Mouse (Mus musculus): ENCODE results near the gene Zscan10. TPM values are rescaled to one million over a fixed set of nuclear protein-coding genes. Genes with fewer than 3 reads are reported as not detected.

The Zscan10 gene
- polyA plus RNA-seq, 2 experiments: 0.63 TPM; not detected in 1

GRCm38 (mm10) chr17:23653324-23653723 is 52.7 kb downstream of the Zscan10 start:
- no peak for TF ChIP-seq POLR2A (IDR thresholded peaks at IDR 0.05; ENCODE audit: borderline replicate concordance, extremely low read depth, insufficient read depth, insufficient read length)
- WGBS: 70% methylated on average over 2 of the region's 2 CpGs
- Histone ChIP-seq H3K4me3 (replicated peaks; ENCODE audit: low read length) (no peak overlapping the region), H3K9me3 (ENCODE audit: control insufficient read depth, low read length) (no peaks in the 10 kb centered on the region), H3K36me3 (ENCODE audit: control insufficient read depth, insufficient read depth, low read length) (no peaks in the 10 kb centered on the region), H3K4me1 (ENCODE audit: control insufficient read depth, insufficient read depth, low read length) (no peaks in the 10 kb centered on the region), H3K27me3 (ENCODE audit: control insufficient read depth, insufficient read depth, low read length) (no peaks in the 10 kb centered on the region), H3K27ac (replicated peaks; ENCODE audit: low read depth, low read length) (no peak overlapping the region), H3K4me2 (replicated peaks; ENCODE audit: low read depth, low read length, severe bottlenecking) (no peak overlapping the region), H3K9ac (ENCODE audit: low read depth, low read length, severe bottlenecking) (no peak overlapping the region)
- no peak for ATAC-seq (ENCODE audit: low FRiP score, low read depth)
- no peak for DNase-seq (ENCODE audit: low spot score)

GRCm38 (mm10) chr17:23654001-23654400 is 53.3 kb downstream of the Zscan10 start:
- no peak overlapping the region for H3K4me3 ChIP-seq (replicated peaks; ENCODE audit: low read length)
- H3K9me3 ChIP-seq (ENCODE audit: control insufficient read depth, low read length): no peaks in the 10 kb centered on the region
- no peaks in the 10 kb centered on the region for H3K36me3 ChIP-seq (ENCODE audit: control insufficient read depth, insufficient read depth, low read length)
- DNase-seq (ENCODE audit: low spot score): no peak
- no peak for TF ChIP-seq POLR2A (IDR thresholded peaks at IDR 0.05; ENCODE audit: borderline replicate concordance, extremely low read depth, insufficient read depth, insufficient read length)
- WGBS: 47% methylated on average over 6 of the region's 6 CpGs
- no peaks in the 10 kb centered on the region for H3K27me3 ChIP-seq (ENCODE audit: control insufficient read depth, insufficient read depth, low read length)
- no peaks in the 10 kb centered on the region for H3K4me1 ChIP-seq (ENCODE audit: control insufficient read depth, insufficient read depth, low read length)
- H3K4me2 ChIP-seq (replicated peaks; ENCODE audit: low read depth, low read length, severe bottlenecking): no peak overlapping the region
- H3K9ac ChIP-seq (ENCODE audit: low read depth, low read length, severe bottlenecking): no peak overlapping the region
- H3K27ac ChIP-seq (replicated peaks; ENCODE audit: low read depth, low read length): no peak overlapping the region
- ATAC-seq (ENCODE audit: low FRiP score, low read depth): no peak

- Histone ChIP-seq H3K4me1 (ENCODE audit: control insufficient read depth, insufficient read depth, low read length) (no peaks in the 10 kb centered on the region), H3K4me2 (replicated peaks; ENCODE audit: low read depth, low read length, severe bottlenecking) (no peak overlapping the region), H3K27ac (replicated peaks; ENCODE audit: low read depth, low read length) (no peak overlapping the region), H3K27me3 (ENCODE audit: control insufficient read depth, insufficient read depth, low read length) (peaks cover under 1% of the 10 kb centered on the region; the same call in 1 of the 2 replicates), H3K9me3 (ENCODE audit: control insufficient read depth, low read length) (no peaks in the 10 kb centered on the region), H3K9ac (ENCODE audit: low read depth, low read length, severe bottlenecking) (no peak overlapping the region), H3K36me3 (ENCODE audit: control insufficient read depth, insufficient read depth, low read length) (no peaks in the 10 kb centered on the region), H3K4me3 (replicated peaks; ENCODE audit: low read length) (no peak overlapping the region)
- TF ChIP-seq POLR2A (IDR thresholded peaks at IDR 0.05; ENCODE audit: borderline replicate concordance, extremely low read depth, insufficient read depth, insufficient read length): no peak
- DNase-seq (ENCODE audit: low spot score) (no peak), ATAC-seq (ENCODE audit: low FRiP score, low read depth) (no peak)
- 56% methylated on average over 2 of the region's 2 CpGs for WGBS
Measured at GRCm38 (mm10) chr17:23654410-23654809, 53.8 kb downstream of the Zscan10 start.

GRCm38 (mm10) chr17:23658450-23658849 is 57.8 kb downstream of the Zscan10 start:
- Histone ChIP-seq H3K36me3 (ENCODE audit: control insufficient read depth, insufficient read depth, low read length) (no peaks in the 10 kb centered on the region), H3K4me1 (ENCODE audit: control insufficient read depth, insufficient read depth, low read length) (no peaks in the 10 kb centered on the region), H3K4me3 (replicated peaks; ENCODE audit: low read length) (no peak overlapping the region), H3K4me2 (replicated peaks; ENCODE audit: low read depth, low read length, severe bottlenecking) (no peak overlapping the region), H3K9ac (ENCODE audit: low read depth, low read length, severe bottlenecking) (no peak overlapping the region), H3K9me3 (ENCODE audit: control insufficient read depth, low read length) (no peaks in the 10 kb centered on the region), H3K27me3 (ENCODE audit: control insufficient read depth, insufficient read depth, low read length) (peaks cover 35% of the 10 kb centered on the region), H3K27ac (replicated peaks; ENCODE audit: low read depth, low read length) (no peak overlapping the region)
- 84% methylated on average over 3 of the region's 3 CpGs for WGBS
- TF ChIP-seq POLR2A (IDR thresholded peaks at IDR 0.05; ENCODE audit: borderline replicate concordance, extremely low read depth, insufficient read depth, insufficient read length): no peak
- DNase-seq (ENCODE audit: low spot score) (no peak), ATAC-seq (ENCODE audit: low FRiP score, low read depth) (no peak)

GRCm38 (mm10) chr17:23660117-23660875 is 59.6 kb downstream of the Zscan10 start, which contains the start of gene Bicdl2:
Bicdl2 (plus strand) TSS chr17:23660506.
- peaks cover 35% of the 10 kb centered on the region for H3K27me3 ChIP-seq (ENCODE audit: control insufficient read depth, insufficient read depth, low read length)
- no peak within 1 kb of the TSS for H3K9ac ChIP-seq (ENCODE audit: low read depth, low read length, severe bottlenecking)
- H3K9me3 ChIP-seq (ENCODE audit: control insufficient read depth, low read length): no peaks in the 10 kb centered on the region
- H3K36me3 ChIP-seq (ENCODE audit: control insufficient read depth, insufficient read depth, low read length): no peaks in the 10 kb centered on the region
- no peak for TF ChIP-seq POLR2A (IDR thresholded peaks at IDR 0.05; ENCODE audit: borderline replicate concordance, extremely low read depth, insufficient read depth, insufficient read length)
- no peak for ATAC-seq (ENCODE audit: low FRiP score, low read depth)
- H3K4me3 ChIP-seq (replicated peaks; ENCODE audit: low read length): peak within 1 kb of the TSS; percentile 3; the same call in 1 of the 2 replicates
- no peak within 1 kb of the TSS for H3K27ac ChIP-seq (replicated peaks; ENCODE audit: low read depth, low read length)
- H3K4me2 ChIP-seq (replicated peaks; ENCODE audit: low read depth, low read length, severe bottlenecking): no peak within 1 kb of the TSS; the same call in 1 of the 2 replicates
- WGBS: 4% methylated on average over 27 of the region's 27 CpGs
- no peaks in the 10 kb centered on the region for H3K4me1 ChIP-seq (ENCODE audit: control insufficient read depth, insufficient read depth, low read length)
- DNase-seq (ENCODE audit: low spot score): no peak

Other genes with a start within 250 kb of the Zscan10 start
- gene Vmn2r116, start 216.3 kb upstream of the Zscan10 start, polyA plus RNA-seq (2012; rRNA removed): not detected in 2 replicates
- not detected in 2 replicates for gene Vmn2r116, start 216.3 kb upstream of the Zscan10 start, polyA plus RNA-seq (2014; fragmentation: Nextera tagmentation; extraction: Ambion mirVana)
- not detected in 2 replicates for gene Vmn2r117, start 121.2 kb upstream of the Zscan10 start, polyA plus RNA-seq (2012; rRNA removed)
- gene Vmn2r117, start 121.2 kb upstream of the Zscan10 start, polyA plus RNA-seq (2014; fragmentation: Nextera tagmentation; extraction: Ambion mirVana): not detected in 2 replicates
- gene Zfp213, start 36.6 kb upstream of the Zscan10 start, polyA plus RNA-seq (2012; rRNA removed): 16.3 and 21.1 TPM in 2 replicates
- gene Zfp213, start 36.6 kb upstream of the Zscan10 start, polyA plus RNA-seq (2014; fragmentation: Nextera tagmentation; extraction: Ambion mirVana): 17.4 and 18.1 TPM in 2 replicates
- 27.6 and 33.8 TPM in 2 replicates for gene Zfp13, start 1.4 kb upstream of the Zscan10 start, polyA plus RNA-seq (2012; rRNA removed)
- gene Zfp13, start 1.4 kb upstream of the Zscan10 start, polyA plus RNA-seq (2014; fragmentation: Nextera tagmentation; extraction: Ambion mirVana): 16.2 and 16.3 TPM in 2 replicates
- 1.0 and 1.4 TPM in 2 replicates for gene Mmp25, start 44.4 kb downstream of the Zscan10 start, polyA plus RNA-seq (2012; rRNA removed)
- 0.76 and 0.80 TPM in 2 replicates for gene Mmp25, start 44.4 kb downstream of the Zscan10 start, polyA plus RNA-seq (2014; fragmentation: Nextera tagmentation; extraction: Ambion mirVana)
- 1.6 and 2.8 TPM in 2 replicates for gene Bicdl2, start 59.6 kb downstream of the Zscan10 start, polyA plus RNA-seq (2012; rRNA removed)
- gene Bicdl2, start 59.6 kb downstream of the Zscan10 start, polyA plus RNA-seq (2014; fragmentation: Nextera tagmentation; extraction: Ambion mirVana): 5.1 and 5.8 TPM in 2 replicates
- gene Hcfc1r1, start 72.7 kb downstream of the Zscan10 start, polyA plus RNA-seq (2012; rRNA removed): 63.4 and 73.3 TPM in 2 replicates
- 85.3 and 85.4 TPM in 2 replicates for gene Hcfc1r1, start 72.7 kb downstream of the Zscan10 start, polyA plus RNA-seq (2014; fragmentation: Nextera tagmentation; extraction: Ambion mirVana)
- 45.5 and 51.2 TPM in 2 replicates for gene Thoc6, start 73.0 kb downstream of the Zscan10 start, polyA plus RNA-seq (2012; rRNA removed)
- 41.8 and 44.2 TPM in 2 replicates for gene Thoc6, start 73.0 kb downstream of the Zscan10 start, polyA plus RNA-seq (2014; fragmentation: Nextera tagmentation; extraction: Ambion mirVana)
- gene Tnfrsf12a, start 76.6 kb downstream of the Zscan10 start, polyA plus RNA-seq (2012; rRNA removed): 13.6 and 16.1 TPM in 2 replicates
- 20.3 and 24.0 TPM in 2 replicates for gene Tnfrsf12a, start 76.6 kb downstream of the Zscan10 start, polyA plus RNA-seq (2014; fragmentation: Nextera tagmentation; extraction: Ambion mirVana)
- gene Cldn6, start 78.4 kb downstream of the Zscan10 start, polyA plus RNA-seq (2012; rRNA removed): 13.6 and 14.0 TPM in 2 replicates
- 11.3 and 14.7 TPM in 2 replicates for gene Cldn6, start 78.4 kb downstream of the Zscan10 start, polyA plus RNA-seq (2014; fragmentation: Nextera tagmentation; extraction: Ambion mirVana)
- 4.0 and 5.1 TPM in 2 replicates for gene Cldn9, start 83.2 kb downstream of the Zscan10 start, polyA plus RNA-seq (2012; rRNA removed)
- gene Cldn9, start 83.2 kb downstream of the Zscan10 start, polyA plus RNA-seq (2014; fragmentation: Nextera tagmentation; extraction: Ambion mirVana): 5.9 and 9.6 TPM in 2 replicates
- 4.4 and 4.6 TPM in 2 replicates for gene 1520401A03Rik, start 121.9 kb downstream of the Zscan10 start, polyA plus RNA-seq (2012; rRNA removed)
- 1.6 and 2.1 TPM in 2 replicates for gene 1520401A03Rik, start 121.9 kb downstream of the Zscan10 start, polyA plus RNA-seq (2014; fragmentation: Nextera tagmentation; extraction: Ambion mirVana)
- 81.7 and 105 TPM in 2 replicates for gene Pkmyt1, start 125.5 kb downstream of the Zscan10 start, polyA plus RNA-seq (2012; rRNA removed)
- 46.4 and 47.5 TPM in 2 replicates for gene Pkmyt1, start 125.5 kb downstream of the Zscan10 start, polyA plus RNA-seq (2014; fragmentation: Nextera tagmentation; extraction: Ambion mirVana)
- gene Paqr4, start 140.0 kb downstream of the Zscan10 start, polyA plus RNA-seq (2012; rRNA removed): 9.7 and 13.4 TPM in 2 replicates
- 15.7 and 17.3 TPM in 2 replicates for gene Paqr4, start 140.0 kb downstream of the Zscan10 start, polyA plus RNA-seq (2014; fragmentation: Nextera tagmentation; extraction: Ambion mirVana)
- 40.1 and 50.6 TPM in 2 replicates for gene Kremen2, start 145.0 kb downstream of the Zscan10 start, polyA plus RNA-seq (2012; rRNA removed)
- gene Kremen2, start 145.0 kb downstream of the Zscan10 start, polyA plus RNA-seq (2014; fragmentation: Nextera tagmentation; extraction: Ambion mirVana): 42.4 and 42.6 TPM in 2 replicates
- 47.1 and 58.5 TPM in 2 replicates for gene Flywch1, start 170.7 kb downstream of the Zscan10 start, polyA plus RNA-seq (2012; rRNA removed)
- 66.2 and 74.8 TPM in 2 replicates for gene Flywch1, start 170.7 kb downstream of the Zscan10 start, polyA plus RNA-seq (2014; fragmentation: Nextera tagmentation; extraction: Ambion mirVana)
- gene Flywch2, start 185.2 kb downstream of the Zscan10 start, polyA plus RNA-seq (2012; rRNA removed): 46.3 and 50.8 TPM in 2 replicates
- gene Flywch2, start 185.2 kb downstream of the Zscan10 start, polyA plus RNA-seq (2014; fragmentation: Nextera tagmentation; extraction: Ambion mirVana): 41.2 and 47.5 TPM in 2 replicates
- gene Srrm2, start 189.7 kb downstream of the Zscan10 start, polyA plus RNA-seq (2012; rRNA removed): 654 and 850 TPM in 2 replicates
- gene Srrm2, start 189.7 kb downstream of the Zscan10 start, polyA plus RNA-seq (2014; fragmentation: Nextera tagmentation; extraction: Ambion mirVana): 406 and 466 TPM in 2 replicates
- gene Elob, start 228.3 kb downstream of the Zscan10 start, polyA plus RNA-seq (2012; rRNA removed): 739 and 935 TPM in 2 replicates
- 1,204 and 1,221 TPM in 2 replicates for gene Elob, start 228.3 kb downstream of the Zscan10 start, polyA plus RNA-seq (2014; fragmentation: Nextera tagmentation; extraction: Ambion mirVana)
- gene Prss33, start 235.2 kb downstream of the Zscan10 start, polyA plus RNA-seq (2012; rRNA removed): 0.12 and 0.14 TPM in 2 replicates
- not detected in 2 replicates for gene Prss33, start 235.2 kb downstream of the Zscan10 start, polyA plus RNA-seq (2014; fragmentation: Nextera tagmentation; extraction: Ambion mirVana)
- 0.06 TPM in 1 of 2 replicates, not detected in the other for gene Prss32, start 243.0 kb downstream of the Zscan10 start, polyA plus RNA-seq (2012; rRNA removed)
- not detected in 2 replicates for gene Prss32, start 243.0 kb downstream of the Zscan10 start, polyA plus RNA-seq (2014; fragmentation: Nextera tagmentation; extraction: Ambion mirVana)
- 1.6 and 2.1 TPM in 2 replicates for gene Prss41, start 243.3 kb downstream of the Zscan10 start, polyA plus RNA-seq (2012; rRNA removed)
- 0.28 and 0.78 TPM in 2 replicates for gene Prss41, start 243.3 kb downstream of the Zscan10 start, polyA plus RNA-seq (2014; fragmentation: Nextera tagmentation; extraction: Ambion mirVana)

Data from limb, embryonic 14.5 days (tissue).